Mouse (Mus musculus) lung, postnatal 25 days (tissue): ENCODE measurements around the gene Abhd14b.
"Not testable (repeated sequence)": the region's sequence is repeated elsewhere in the genome, so short reads cannot be mapped to it uniquely, and the experiment has no call there.

Source experiments
- DNase-seq: peaks from one replicate; pipeline ENCODE4 v3.0.0; 2022; ENCODE audit warnings: low spot score

The Abhd14b gene

GRCm38 (mm10) chr9:106476002-106476923 is 29.0 kb downstream of the Abhd14b start:
- DNase-seq, result peak; percentile 85

DNA sequence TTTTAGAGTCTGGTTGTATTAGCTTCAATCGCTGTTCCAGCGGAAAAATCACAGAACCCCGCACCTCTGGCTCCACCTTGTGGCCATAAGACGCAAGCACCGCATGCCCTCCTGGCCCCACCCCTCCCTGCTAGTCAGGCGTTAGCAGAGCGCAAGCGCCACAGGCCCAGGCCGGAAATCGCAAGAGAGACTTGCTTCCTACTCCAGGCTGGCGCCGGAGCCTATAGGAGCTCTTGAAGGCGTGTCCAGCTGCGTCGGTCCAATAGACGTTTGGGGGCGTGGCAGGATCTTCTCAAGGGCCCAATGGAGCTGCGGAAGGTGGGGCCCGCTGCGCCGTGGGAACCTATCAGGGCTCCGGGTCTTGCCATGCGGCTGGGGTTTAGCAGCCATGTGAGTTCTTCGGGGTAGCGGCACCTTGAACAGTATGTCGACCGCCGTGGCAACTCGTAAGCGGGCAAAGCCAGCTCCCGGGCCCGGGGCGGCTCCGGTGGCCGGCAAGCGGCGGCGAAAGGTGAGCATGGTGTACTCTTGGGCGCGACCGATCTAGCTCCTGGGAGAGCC is 29.7 kb downstream of the Abhd14b start, which contains the start of gene Parp3:
TSS of gene Parp3 (minus strand) at position 26 of the 561 bp plus-strand sequence.
- peak; percentile 100 for DNase-seq

GRCm38 (mm10) chr9:106477649-106478048 is 30.4 kb downstream of the Abhd14b start:
- DNase-seq, result no peak

DNA sequence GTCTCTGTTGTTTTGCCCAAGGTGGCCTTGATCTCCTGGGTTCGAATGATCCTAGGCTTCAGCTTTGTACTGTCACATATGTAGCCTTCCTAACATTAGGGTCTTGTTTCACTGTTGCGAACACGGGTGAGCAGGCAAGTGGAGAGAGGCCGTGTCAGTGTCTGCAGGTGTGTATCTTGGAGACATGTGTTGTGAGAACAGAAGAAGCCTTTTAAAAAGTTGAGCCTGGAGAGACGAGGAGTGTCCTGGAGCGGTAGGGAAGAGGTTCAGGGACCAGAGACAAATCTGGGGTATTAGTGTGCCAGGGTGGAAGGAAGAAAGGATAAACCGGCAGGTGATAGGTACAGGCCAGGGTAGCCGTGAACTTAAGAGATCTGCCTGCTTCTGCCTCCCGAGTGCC is 30.8 kb downstream of the Abhd14b start:
- no peak for DNase-seq

- DNase-seq, result no peak
Observed at GRCm38 (mm10) chr9:106480541-106480940, 33.3 kb downstream of the Abhd14b start.

- no peak for DNase-seq
Observed at GRCm38 (mm10) chr9:106481075-106481474, 33.8 kb downstream of the Abhd14b start.

DNA sequence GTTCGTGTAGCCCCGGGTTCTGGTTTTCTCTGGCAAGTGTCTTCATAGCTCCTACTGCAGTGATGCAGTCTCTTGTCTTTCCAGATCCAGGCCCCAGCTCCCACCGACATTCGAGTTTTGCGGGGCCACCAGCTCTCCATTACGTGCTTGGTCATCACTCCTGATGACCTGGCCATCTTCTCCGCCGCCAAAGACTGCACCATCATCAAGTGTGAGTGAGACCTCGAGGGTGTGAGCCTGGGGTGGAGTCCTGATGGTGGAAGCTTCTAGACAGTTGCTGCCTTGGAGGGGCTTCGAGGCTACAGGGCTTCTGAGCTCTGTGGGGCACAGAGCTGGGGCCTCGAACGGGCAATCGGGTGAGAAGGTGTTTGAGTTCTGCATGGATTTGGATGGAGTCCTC is 34.4 kb downstream of the Abhd14b start:
- DNase-seq, result no peak

DNA sequence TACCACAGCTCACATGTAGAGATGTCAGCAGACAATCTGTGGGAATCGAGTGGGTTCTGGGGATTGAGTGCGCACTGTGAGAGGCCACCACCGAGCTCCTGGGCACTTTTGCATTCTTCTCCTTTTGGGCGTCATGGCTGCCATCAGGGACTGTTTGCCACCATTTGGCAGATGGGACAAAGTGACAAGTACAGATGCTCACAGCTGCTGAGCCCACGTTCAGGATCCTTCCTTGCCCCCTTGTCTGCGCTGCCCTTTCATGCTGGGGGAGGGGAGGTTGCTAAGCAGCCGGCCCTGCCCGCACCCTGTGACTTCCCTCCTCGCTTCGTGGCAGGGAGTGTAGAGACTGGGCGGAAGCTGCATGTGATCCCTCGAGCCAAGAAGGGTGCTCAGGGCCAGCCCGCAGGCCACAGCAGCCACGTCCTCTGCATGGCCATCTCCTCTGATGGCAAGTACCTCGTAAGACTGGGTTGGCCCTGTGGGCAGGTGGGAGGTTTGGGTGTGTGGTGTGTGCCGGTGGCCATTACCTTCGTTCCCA is 35.4 kb downstream of the Abhd14b start:
- no peak for DNase-seq

- DNase-seq, result no peak
Observed at GRCm38 (mm10) chr9:106483136-106483535, 35.9 kb downstream of the Abhd14b start.

DNA sequence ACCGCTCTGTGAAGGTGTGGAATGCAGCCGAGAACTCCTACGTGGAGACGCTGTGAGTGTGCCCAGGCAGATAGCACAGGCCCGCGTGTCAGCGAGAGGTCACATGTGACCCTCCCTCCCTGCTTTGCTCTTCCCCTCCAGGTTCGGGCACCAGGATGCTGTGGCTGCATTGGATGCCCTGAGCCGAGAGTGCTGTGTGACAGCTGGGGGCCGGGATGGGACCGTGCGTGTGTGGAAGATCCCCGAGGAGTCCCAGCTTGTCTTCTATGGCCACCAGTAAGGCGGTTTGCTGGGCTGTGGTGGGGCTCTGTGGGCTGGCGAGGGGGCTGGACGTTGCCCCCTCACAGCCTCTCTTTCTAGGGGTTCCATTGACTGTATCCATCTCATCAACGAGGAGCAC is 36.3 kb downstream of the Abhd14b start:
- DNase-seq, result no peak

- no peak for DNase-seq
Observed at GRCm38 (mm10) chr9:106485076-106485475, 37.8 kb downstream of the Abhd14b start.

- not testable (repeated sequence) for DNase-seq
Observed at GRCm38 (mm10) chr9:106487602-106488001, 40.3 kb downstream of the Abhd14b start.

DNA sequence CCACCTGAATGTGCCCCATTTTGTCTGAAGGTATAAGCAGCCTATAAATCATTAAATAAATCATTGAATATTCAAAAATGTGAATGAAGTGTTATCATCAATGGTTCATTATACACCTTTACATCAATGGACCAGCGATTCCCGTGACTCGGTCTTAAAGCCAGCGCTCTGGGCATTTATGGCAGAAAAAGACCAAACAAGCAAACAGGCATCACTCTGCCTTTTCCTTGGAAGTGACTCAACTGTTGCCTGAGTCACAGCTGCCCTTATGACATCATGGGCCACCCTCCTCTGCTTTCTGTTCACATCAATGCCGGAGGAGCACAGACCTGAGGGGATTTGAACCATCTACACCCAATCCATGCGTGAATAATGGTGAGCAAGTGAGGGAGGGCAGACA is 52.4 kb downstream of the Abhd14b start, which contains the start of gene Iqcf1:
TSS of gene Iqcf1 (plus strand) at position 301 of the 400 bp plus-strand sequence.
- no peak for DNase-seq

GRCm38 (mm10) chr9:106501846-106502245 is 54.6 kb downstream of the Abhd14b start:
- no peak for DNase-seq
